Mouse (Mus musculus) embryonic fibroblast, embryonic 13.5 days (primary cell): ENCODE measurements at regions not wholly inside any gene's neighbourhood (a gene's known extent, or its start where the extent isn't known, plus 50 kb on each side); places are given as distances from the start of the nearest gene placed in this dataset.
"Not testable (repeated sequence)": the region's sequence is repeated elsewhere in the genome, so short reads cannot be mapped to it uniquely, and the experiment has no call there.

ENCODE experiments used
- H3K27ac ChIP-seq: 2 replicates; pipeline ENCODE4 v1.5.1; 2012; ENCODE audit warnings: low read length, control low read depth, inconsistent platforms; ENCODE audit not compliant: insufficient read depth
- H3K4me1 ChIP-seq: 2 replicates; pipeline ENCODE4 v1.6.1; 2011; ENCODE audit warnings: low read length; ENCODE audit not compliant: control insufficient read depth, insufficient read depth
- H3K4me3 ChIP-seq: 2 replicates; pipeline ENCODE4 v1.5.1; 2011; ENCODE audit warnings: mild to moderate bottlenecking, control low read depth, low read length; ENCODE audit not compliant: insufficient read depth
- CTCF ChIP-seq: IDR thresholded peaks from 2 replicates; pipeline ENCODE4 v1.5.1; 2011; ENCODE audit warnings: mild to moderate bottlenecking, control low read depth, low read length, moderate library complexity, borderline replicate concordance; ENCODE audit not compliant: insufficient read depth
- POLR2A ChIP-seq: IDR thresholded peaks from 2 replicates; pipeline ENCODE4 v1.6.1; 2011; ENCODE audit warnings: low read depth, mild to moderate bottlenecking, control low read depth, low read length, moderate library complexity

DNA sequence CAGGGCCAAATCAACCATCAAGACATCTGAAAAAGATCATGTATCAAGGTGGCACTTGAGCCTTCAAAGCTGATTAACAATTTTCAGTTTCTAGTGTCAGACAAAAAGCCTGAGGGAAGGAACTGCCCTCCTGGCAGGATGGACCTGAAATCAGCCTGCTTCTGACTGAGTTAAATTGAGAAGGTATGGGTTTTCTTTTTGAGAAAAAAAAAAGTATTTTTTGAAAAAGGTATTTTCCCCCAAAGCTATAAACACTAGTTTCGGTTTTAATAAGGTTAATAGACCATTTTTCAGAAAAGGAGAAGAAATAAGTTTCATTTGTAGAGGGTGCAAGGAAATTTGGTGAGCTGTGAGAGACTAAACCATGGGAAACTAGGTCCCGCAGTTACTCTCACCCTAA lies 124.6 kb upstream of the Mrpl21 start:
- H3K4me1 ChIP-seq, H3K27ac ChIP-seq, H3K4me3 ChIP-seq: not testable (repeated sequence)

DNA sequence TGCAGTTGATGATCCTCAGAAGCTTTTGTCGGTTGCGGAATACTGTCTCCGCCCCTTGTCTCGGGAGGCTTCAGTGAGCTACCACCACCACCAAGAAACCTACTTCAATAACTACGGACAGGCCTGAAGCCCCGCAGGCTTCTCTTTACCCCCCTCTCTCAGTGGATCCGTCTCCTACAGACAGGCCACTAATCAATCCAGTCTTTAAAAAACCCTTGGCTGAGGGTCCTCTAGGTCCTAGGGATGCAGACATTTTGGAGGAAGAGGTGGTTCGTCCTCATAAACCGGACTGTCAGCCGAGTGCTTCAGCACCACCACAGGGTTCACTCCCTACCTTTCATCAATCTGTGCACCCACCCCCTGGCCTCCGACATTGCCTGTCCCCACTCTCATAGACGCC lies 123.4 kb upstream of the Mrpl21 start:
- TF ChIP-seq POLR2A (no peak), CTCF (no peak)
- H3K4me1 ChIP-seq = no peaks in the 10 kb centered on the region
- H3K27ac ChIP-seq = no peak overlapping the region
- H3K4me3 ChIP-seq = no peak overlapping the region

- Histone ChIP-seq H3K4me1 (no peaks in the 10 kb centered on the region), H3K4me3 (no peak overlapping the region)
- TF ChIP-seq POLR2A (no peak), CTCF (no peak)
Observed at GRCm38 (mm10) chr19:3167683-3168082, 115.0 kb upstream of the Mrpl21 start.

GRCm38 (mm10) chr19:3182625-3183024 lies 100.1 kb upstream of the Mrpl21 start:
- Histone ChIP-seq H3K27ac (no peak overlapping the region), H3K4me3 (no peak overlapping the region), H3K4me1 (no peaks in the 10 kb centered on the region)
- no peak for TF ChIP-seq POLR2A
- no peak for TF ChIP-seq CTCF

More at GRCm38 (mm10) chr19:3167683-3168082, 115.0 kb upstream of the Mrpl21 start:
- H3K27ac ChIP-seq = no peak overlapping the region

DNA sequence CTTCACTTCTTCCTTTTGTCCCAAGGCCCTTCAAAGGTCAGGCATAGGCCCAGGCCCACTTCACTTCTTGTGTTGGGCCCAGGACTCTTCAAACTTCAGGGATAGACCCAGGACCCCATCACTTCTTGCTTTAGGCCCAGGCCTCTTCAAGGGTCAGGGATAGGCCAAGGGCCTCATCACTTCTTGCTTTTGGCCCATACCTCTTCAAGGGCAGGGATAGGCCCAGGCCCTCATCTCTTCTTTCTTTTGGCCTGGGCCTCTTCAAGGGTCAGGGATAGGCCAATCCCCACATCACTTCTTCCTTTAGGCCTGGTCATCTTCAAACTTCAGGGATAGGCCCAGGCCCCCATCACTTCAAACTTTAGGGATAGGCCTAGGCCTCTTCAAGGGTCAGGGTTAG lies 90.1 kb upstream of the Mrpl21 start:
- TF ChIP-seq CTCF (no peak), POLR2A (no peak)
- Histone ChIP-seq H3K4me3 (no peak overlapping the region), H3K27ac (no peak overlapping the region), H3K4me1 (no peaks in the 10 kb centered on the region)

GRCm38 (mm10) chr19:3204504-3204903 lies 78.2 kb upstream of the Mrpl21 start:
- H3K4me3 ChIP-seq, H3K27ac ChIP-seq, H3K4me1 ChIP-seq: not testable (repeated sequence)

DNA sequence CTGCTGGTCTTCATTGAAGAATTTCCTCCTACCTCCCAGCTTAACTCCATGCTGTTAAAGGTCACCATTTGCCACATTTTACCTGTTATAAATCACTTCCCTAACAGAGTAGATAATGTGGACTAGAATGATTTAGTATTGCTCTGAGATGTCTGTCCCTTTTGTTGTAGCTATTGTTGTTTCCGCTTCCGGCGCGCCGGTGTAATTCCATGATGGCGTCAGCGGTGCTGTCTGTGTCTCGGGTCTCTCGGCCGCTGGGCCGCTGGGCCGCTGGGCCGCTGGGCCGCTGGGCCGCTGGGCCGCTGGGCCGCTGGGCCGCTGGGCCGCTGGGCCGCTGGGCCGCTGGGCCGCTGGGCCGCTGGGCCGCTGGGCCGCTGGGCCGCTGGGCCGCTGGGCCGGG lies 77.3 kb upstream of the Mrpl21 start:
- H3K27ac ChIP-seq, H3K4me1 ChIP-seq: not testable (repeated sequence)

DNA sequence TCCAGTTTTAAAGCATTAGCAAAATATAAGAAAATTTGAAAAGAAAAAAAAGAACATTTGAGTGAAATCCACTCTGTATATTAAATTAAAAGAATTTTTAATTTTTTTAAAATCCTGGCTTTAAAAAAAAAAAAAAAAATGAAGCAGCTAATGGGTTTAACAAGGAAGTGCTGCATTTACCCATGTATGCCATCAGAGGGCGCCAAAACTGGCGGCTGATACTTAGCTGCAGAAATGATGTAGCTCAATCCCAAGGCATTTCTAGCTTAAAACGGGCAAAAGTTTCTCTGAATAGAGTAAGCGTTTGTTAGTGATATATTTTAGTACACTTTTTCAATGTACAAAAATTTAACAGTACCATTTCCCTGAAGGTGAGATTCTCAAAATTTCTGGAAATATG lies 74.4 kb upstream of the Mrpl21 start:
- no peak overlapping the region for H3K27ac ChIP-seq
- H3K4me1 ChIP-seq = no peaks in the 10 kb centered on the region
- H3K4me3 ChIP-seq = no peak overlapping the region
- TF ChIP-seq CTCF (peak; percentile 51; the same call in 1 of the 2 replicates), POLR2A (no peak)

More for the DNA sequence above, 77.3 kb upstream of the Mrpl21 start:
- not testable (repeated sequence) for H3K4me3 ChIP-seq
